Mouse (Mus musculus) forebrain, embryonic 13.5 days (tissue): ENCODE results near the gene Cyp2c67. TPM values are rescaled to one million over a fixed set of nuclear protein-coding genes. Genes with fewer than 3 reads are reported as not detected.
"Not testable (repeated sequence)": the region's sequence is repeated elsewhere in the genome, so short reads cannot be mapped to it uniquely, and the experiment has no call there.

Source experiments
- ATAC-seq: fragments of 200-750 bp; cut with Nextera tagmentation; 2 replicates; pipeline ENCODE4 v1.8.0; 2017
- H3K27ac ChIP-seq: fragments of 300-500 bp; sonication (generic); 2 replicates; pipeline ENCODE4 v1.5.1; 2015; ENCODE audit warnings: inconsistent platforms, mild to moderate bottlenecking, moderate library complexity
- H3K27me3 ChIP-seq: fragments of 300-500 bp; sonication (generic); 2 replicates; pipeline ENCODE4 v1.6.1; 2015; ENCODE audit warnings: mild to moderate bottlenecking, inconsistent platforms
- H3K36me3 ChIP-seq: fragments of 300-500 bp; sonication (generic); 2 replicates; pipeline ENCODE4 v1.6.1; 2015; ENCODE audit warnings: mild to moderate bottlenecking, inconsistent platforms; ENCODE audit not compliant: poor library complexity, severe bottlenecking
- H3K4me1 ChIP-seq: fragments of 300-500 bp; sonication (generic); 2 replicates; pipeline ENCODE4 v1.6.1; 2015; ENCODE audit warnings: inconsistent platforms
- H3K4me2 ChIP-seq: fragments of 300-500 bp; sonication (generic); 2 replicates; pipeline ENCODE4 v1.6.1; 2015; ENCODE audit warnings: inconsistent platforms, mild to moderate bottlenecking, moderate library complexity
- H3K4me3 ChIP-seq: fragments of 300-500 bp; sonication (generic); 2 replicates; pipeline ENCODE4 v1.5.1; 2015; ENCODE audit warnings: mild to moderate bottlenecking, inconsistent platforms
- H3K9ac ChIP-seq: fragments of 300-500 bp; sonication (generic); 2 replicates; pipeline ENCODE4 v1.6.1; 2015; ENCODE audit warnings: mild to moderate bottlenecking, inconsistent platforms
- H3K9me3 ChIP-seq: fragments of 300-500 bp; sonication (generic); replicated peaks from 2 replicates; pipeline ENCODE4 v1.6.1; 2016; ENCODE audit warnings: inconsistent platforms
- WGBS: fragments of 180-500 bp; shearing (Covaris S2); methylation state at CpG from one replicate; pipeline ENCODE4 v1.1.7; 2015; 5-methylcytosine and 5-hydroxymethylcytosine counted together
- polyA plus RNA-seq: library from polyadenylated mRNA; unstranded; fragments of >200 nt; fragmentation: Nextera tagmentation; extraction: Ambion mirVana; gene quantifications from 2 replicates; pipeline ENCODE4 v1.2.1, GENCODE M21; 2015

The Cyp2c67 gene
- not detected in 2 replicates for polyA plus RNA-seq

DNA sequence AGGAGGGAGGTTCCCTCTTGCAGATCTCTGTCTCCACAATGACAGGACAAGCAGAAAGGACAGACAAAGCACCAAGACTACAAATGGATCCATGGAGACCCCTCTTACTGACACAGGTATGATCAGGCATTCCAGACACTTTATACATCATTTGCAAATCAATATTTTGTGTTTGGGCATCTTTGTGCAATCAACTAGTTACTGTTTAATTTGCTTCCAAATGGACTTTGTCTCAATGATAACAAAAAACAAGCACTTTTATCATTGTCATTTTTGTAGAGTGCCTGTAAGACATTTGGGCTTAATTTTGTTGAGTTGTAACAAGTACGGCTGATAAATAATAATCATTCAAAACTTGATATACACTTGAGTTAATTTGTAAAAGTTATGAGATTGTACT is at the start of gene Cyp2c67:
Gene Cyp2c67 (minus strand): TSS at position 114 of the 400 bp plus-strand sequence.
- Histone ChIP-seq H3K9ac (no peak within 1 kb of the TSS), H3K36me3 (no peaks in the 10 kb centered on the region), H3K4me1 (no peaks in the 10 kb centered on the region), H3K4me3 (no peak within 1 kb of the TSS), H3K27ac (no peak within 1 kb of the TSS), H3K27me3 (no peaks in the 10 kb centered on the region), H3K9me3 (peaks cover 16% of the 10 kb centered on the region), H3K4me2 (no peak within 1 kb of the TSS)
- ATAC-seq = no peak
- WGBS = 95% methylated on average over 1 of the region's 1 CpGs

DNA sequence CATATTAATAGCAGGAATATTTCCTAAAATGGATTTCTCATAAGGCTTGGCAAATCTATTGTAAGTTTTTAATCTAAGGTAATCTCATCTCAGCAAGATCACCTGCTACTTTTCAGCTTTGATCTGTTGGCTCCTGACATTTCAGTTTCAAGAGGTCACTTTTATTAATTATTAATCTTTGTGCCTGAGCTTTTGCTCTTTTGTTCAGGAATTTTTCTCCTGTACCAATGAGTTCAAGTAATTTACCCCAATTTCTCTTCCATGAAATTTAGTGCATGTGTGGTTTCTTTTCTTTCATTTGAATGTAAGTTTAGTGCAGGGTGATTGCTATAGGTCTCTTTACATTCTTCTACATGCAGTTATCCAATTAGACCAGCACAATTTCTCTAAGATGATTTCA is 16.8 kb upstream of the Cyp2c67 start:
- not testable (repeated sequence) for H3K27ac ChIP-seq, H3K4me1 ChIP-seq, H3K9ac ChIP-seq, H3K36me3 ChIP-seq, H3K9me3 ChIP-seq, H3K27me3 ChIP-seq, H3K4me3 ChIP-seq, ATAC-seq, H3K4me2 ChIP-seq

DNA sequence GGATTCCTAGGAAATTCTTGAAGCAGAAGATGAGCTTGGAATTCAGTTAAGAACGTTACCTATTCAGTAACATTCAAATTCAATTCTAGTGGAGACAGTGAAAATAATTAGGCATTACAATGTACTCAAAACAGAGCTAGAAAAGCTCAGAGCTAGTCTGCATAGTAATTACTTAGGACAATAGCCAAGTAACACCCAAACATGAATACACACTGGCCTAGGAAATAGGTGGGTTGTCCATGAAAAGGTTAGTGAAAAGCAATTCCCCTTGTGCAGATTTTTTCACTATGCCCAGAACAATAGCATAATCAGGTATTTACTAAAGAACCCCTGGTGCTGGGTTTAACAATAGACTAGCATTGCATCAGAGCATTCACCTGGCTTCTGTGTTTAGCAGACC is 3.5 kb upstream of the Cyp2c67 start:
- H3K27ac ChIP-seq = no peak overlapping the region
- H3K4me1 ChIP-seq = no peaks in the 10 kb centered on the region
- 41% methylated on average over 1 of the region's 1 CpGs for WGBS
- H3K4me2 ChIP-seq = no peak overlapping the region
- no peaks in the 10 kb centered on the region for H3K27me3 ChIP-seq
- no peak for ATAC-seq
- H3K4me3 ChIP-seq = no peak overlapping the region
- peaks cover 12% of the 10 kb centered on the region; the same call in 1 of the 2 replicates for H3K9me3 ChIP-seq
- H3K36me3 ChIP-seq = no peaks in the 10 kb centered on the region
- H3K9ac ChIP-seq = no peak overlapping the region

DNA sequence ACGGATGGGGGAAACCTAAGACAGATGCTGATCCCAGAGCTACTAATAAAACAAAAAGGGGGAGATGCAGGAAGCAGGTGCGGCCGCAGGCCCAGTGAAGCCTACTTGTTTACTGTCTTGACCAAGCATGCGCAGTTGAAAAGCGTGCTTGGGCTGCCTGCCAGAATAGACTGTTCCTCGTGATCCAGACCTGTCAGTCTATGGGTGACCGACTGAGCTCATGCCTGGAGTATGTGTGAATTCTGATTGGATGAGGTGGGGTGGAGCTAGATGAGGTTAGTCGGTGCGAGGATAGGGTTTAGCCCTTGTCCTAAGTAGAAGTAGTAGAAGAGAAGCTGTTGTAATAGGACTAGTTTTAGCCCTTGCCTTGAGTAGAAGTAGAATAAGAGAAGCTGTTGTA is 1.3 kb downstream of the Cyp2c67 start:
- no peak overlapping the region for H3K4me3 ChIP-seq
- no peak overlapping the region for H3K27ac ChIP-seq
- 93% methylated on average over 9 of the region's 9 CpGs for WGBS
- H3K4me1 ChIP-seq = no peaks in the 10 kb centered on the region
- no peak overlapping the region for H3K4me2 ChIP-seq
- H3K9me3 ChIP-seq = peaks cover 16% of the 10 kb centered on the region
- no peak overlapping the region for H3K9ac ChIP-seq
- ATAC-seq = no peak
- no peaks in the 10 kb centered on the region for H3K36me3 ChIP-seq
- no peaks in the 10 kb centered on the region for H3K27me3 ChIP-seq

DNA sequence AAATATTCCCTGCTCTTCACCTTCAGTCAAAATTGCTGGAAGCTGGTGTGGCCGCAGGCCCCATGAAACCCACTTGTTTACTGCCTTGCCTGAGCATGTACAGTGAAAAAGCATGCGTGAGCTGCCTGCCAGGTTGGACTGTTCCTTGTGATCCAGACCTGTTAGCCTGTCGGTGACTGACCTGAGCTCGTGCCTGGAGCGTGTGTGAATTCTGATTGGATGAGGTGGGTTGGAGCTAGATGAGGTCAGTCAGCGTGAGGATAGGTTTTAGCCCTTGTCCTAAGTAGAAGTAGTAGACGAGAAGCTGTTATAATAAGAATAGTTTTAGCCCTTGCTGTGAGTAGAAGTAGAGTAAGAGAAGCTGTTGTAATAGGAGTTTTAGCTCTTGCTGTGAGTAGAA is 4.3 kb downstream of the Cyp2c67 start:
- not testable (repeated sequence) for H3K9ac ChIP-seq, H3K27me3 ChIP-seq, H3K4me3 ChIP-seq, H3K4me1 ChIP-seq, H3K4me2 ChIP-seq, H3K27ac ChIP-seq, H3K36me3 ChIP-seq, ATAC-seq
- H3K9me3 ChIP-seq = peaks cover 11% of the 10 kb centered on the region
- 87% methylated on average over 7 of the region's 7 CpGs for WGBS

Other genes with a start within 250 kb of the Cyp2c67 start
- not detected in 2 replicates for gene Cyp2c38, start 186.0 kb downstream of the Cyp2c67 start, polyA plus RNA-seq
- gene Cyp2c39, start 138.2 kb downstream of the Cyp2c67 start, polyA plus RNA-seq = not detected in 2 replicates
- 0.10 TPM in 1 of 2 replicates, not detected in the other for gene Cyp2c68, start 92.0 kb upstream of the Cyp2c67 start, polyA plus RNA-seq
- not detected in 2 replicates for gene Cyp2c40, start 163.8 kb upstream of the Cyp2c67 start, polyA plus RNA-seq
- gene Cyp2c69, start 237.7 kb upstream of the Cyp2c67 start, polyA plus RNA-seq = not detected in 2 replicates